Mouse (Mus musculus): ENCODE data around the gene 4933405L10Rik.

Gene 4933405L10Rik

DNA sequence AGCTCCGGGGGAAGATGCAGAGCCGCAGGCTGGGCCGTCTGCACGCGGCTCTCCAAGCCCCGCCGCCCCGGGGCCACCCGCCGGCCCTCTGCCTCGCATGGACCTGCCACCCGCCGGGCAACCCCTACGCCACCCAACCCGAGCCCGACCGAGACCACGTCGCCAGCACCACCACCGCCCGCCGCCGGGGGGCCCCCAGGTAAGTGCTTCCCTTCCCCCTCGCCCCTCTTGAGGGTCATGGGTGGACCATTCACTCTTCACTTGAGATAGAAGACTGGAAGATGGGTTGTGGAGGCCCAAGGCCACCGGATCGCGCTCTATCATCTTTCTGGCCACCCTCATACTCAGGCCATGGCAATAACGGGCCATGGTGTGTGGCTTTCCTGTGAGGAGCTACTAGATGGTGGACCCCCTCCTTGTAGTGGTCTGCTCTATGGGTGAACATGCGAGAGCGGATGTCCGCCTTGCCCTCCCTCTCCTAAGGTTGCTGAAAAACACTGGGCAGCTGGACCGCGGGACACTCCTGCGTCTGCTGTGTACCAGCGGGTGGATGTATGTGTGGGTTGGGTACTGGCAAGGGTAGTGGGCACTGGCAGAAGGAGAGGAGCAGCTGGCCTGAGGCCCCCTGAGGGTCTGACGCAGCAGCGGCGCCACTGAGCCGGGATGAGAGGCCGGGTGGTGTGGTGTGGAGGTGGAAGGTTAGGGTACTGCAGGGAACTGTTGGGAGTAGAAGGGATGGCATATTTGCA is 13.2 kb upstream of the 4933405L10Rik start:
- H3K27me3 ChIP-seq (ENCODE audit: control insufficient read depth, insufficient read depth, low read length, poor library complexity, severe bottlenecking), result no peaks in the 10 kb centered on the region; the same call in 1 of the 2 replicates
- no peak for DNase-seq (ENCODE audit: low read depth, low spot score)
- peaks cover 34% of the 10 kb centered on the region for H3K36me3 ChIP-seq (ENCODE audit: control insufficient read depth, insufficient read depth, low read length, poor library complexity, severe bottlenecking)

DNA sequence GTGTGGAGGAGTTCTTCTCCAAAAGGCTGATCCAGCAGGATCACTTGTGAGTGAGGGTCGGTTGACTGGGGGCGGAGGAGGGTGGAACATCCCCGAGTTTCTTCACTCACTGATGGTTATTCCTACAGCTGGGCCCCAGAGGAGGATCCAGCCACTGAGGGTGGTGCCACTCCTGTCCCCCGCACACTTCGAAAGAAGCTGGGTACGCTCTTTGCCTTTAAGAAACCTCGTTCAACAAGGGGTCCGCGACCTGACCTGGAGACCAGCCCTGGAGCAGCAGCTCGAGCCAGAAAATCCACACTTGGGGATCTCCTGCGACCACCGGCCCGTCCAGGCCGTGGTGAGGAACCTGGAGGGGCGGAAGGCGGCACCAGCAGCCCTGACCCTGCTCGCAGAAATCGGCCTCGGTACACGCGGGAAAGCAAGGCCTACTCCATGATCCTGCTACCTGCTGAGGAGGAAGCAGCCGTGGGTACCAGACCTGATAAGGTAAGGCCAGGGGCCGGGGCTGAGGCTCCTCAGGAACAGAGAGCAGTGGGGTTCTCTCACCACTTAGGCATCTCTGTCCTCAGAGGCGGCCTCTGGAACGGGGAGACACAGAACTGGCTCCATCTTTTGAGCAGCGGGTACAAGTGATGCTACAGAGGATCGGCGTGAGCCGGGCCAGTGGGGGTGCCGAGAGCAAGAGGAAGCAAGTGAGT is 12.2 kb upstream of the 4933405L10Rik start:
- DNase-seq (ENCODE audit: low read depth, low spot score), result no peak

GRCm38 (mm10) chr8:105697196-105697780 is 10.2 kb upstream of the 4933405L10Rik start:
- no peaks in the 10 kb centered on the region for H3K27me3 ChIP-seq (ENCODE audit: control insufficient read depth, insufficient read depth, low read length, poor library complexity, severe bottlenecking)
- no peak for DNase-seq (ENCODE audit: low read depth, low spot score)

More for the DNA sequence above, 12.2 kb upstream of the 4933405L10Rik start:
- peaks cover 28% of the 10 kb centered on the region for H3K36me3 ChIP-seq (ENCODE audit: control insufficient read depth, insufficient read depth, low read length, poor library complexity, severe bottlenecking)
- H3K27me3 ChIP-seq (ENCODE audit: control insufficient read depth, insufficient read depth, low read length, poor library complexity, severe bottlenecking), result no peaks in the 10 kb centered on the region; the same call in 1 of the 2 replicates

DNA sequence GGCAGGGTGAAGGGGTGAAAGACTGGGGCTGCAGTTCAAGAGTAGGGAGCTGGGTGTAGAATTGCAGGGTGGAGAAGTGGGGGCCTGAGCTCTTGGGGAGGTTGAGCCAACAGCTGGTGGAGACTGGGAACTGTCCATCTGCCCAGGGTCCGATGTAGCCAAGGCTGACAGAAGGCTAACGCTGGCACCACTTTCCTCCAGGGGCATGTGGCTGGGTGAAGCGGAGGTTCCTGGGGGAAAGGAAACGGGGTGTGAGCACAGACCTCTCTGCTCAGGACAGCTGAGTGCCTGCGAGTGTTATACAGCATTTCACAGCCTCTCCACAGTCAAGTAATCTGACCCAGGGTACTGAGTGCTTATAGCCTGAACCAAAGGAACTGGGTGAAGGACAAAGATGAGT is 8.7 kb upstream of the 4933405L10Rik start:
- Histone ChIP-seq H3K36me3 (ENCODE audit: control insufficient read depth, insufficient read depth, low read length, poor library complexity, severe bottlenecking) (peaks cover 17% of the 10 kb centered on the region), H3K27me3 (ENCODE audit: control insufficient read depth, insufficient read depth, low read length, poor library complexity, severe bottlenecking) (no peaks in the 10 kb centered on the region)
- DNase-seq (ENCODE audit: low read depth, low spot score), result no peak

More at GRCm38 (mm10) chr8:105697196-105697780, 10.2 kb upstream of the 4933405L10Rik start:
- peaks cover 22% of the 10 kb centered on the region for H3K36me3 ChIP-seq (ENCODE audit: control insufficient read depth, insufficient read depth, low read length, poor library complexity, severe bottlenecking)

DNA sequence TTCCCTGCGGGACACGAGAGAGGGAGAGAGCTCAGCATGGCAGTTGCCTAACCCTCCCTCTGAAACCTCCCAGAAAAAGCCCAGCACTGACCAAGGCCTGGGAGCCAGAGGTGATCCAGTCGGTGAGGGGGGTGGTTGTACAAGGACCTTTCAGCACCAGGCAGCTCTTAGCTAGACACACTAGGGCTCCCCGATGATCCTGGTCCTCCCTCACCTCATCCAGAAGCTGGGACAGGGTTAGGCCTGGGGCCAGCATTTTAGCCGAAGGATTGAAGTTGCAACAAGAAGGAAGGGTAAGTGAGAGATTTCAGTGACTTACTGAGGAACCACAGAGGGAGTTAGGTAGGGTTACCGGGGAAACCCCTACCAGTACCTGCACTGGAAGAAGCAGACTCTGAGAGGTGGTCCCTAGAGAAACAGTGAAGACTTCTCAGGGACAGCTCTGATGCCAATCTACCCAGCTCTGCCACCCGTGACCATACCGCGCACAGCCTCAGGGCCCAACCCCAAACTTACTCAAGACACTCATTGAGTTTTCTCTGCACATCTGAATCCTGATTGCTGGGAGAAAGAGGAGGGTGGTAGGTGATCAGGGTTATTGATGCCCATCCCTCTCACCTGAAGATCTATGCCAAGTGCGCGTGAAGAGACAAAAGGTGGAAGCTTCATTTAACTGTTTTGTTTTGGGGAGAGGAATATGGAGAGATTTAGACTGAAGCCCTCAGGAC is 7.8 kb upstream of the 4933405L10Rik start:
- peak; percentile 36 for DNase-seq (ENCODE audit: low read depth, low spot score)
- no peaks in the 10 kb centered on the region for H3K27me3 ChIP-seq (ENCODE audit: control insufficient read depth, insufficient read depth, low read length, poor library complexity, severe bottlenecking)
- peaks cover 13% of the 10 kb centered on the region for H3K36me3 ChIP-seq (ENCODE audit: control insufficient read depth, insufficient read depth, low read length, poor library complexity, severe bottlenecking)

- DNase-seq (ENCODE audit: low read depth, low spot score), result peak; percentile 90
- Histone ChIP-seq H3K27me3 (ENCODE audit: control insufficient read depth, insufficient read depth, low read length, poor library complexity, severe bottlenecking) (no peaks in the 10 kb centered on the region), H3K36me3 (ENCODE audit: control insufficient read depth, insufficient read depth, low read length, poor library complexity, severe bottlenecking) (peaks cover 12% of the 10 kb centered on the region)
Measured at GRCm38 (mm10) chr8:105700566-105700965, 6.9 kb upstream of the 4933405L10Rik start.

DNA sequence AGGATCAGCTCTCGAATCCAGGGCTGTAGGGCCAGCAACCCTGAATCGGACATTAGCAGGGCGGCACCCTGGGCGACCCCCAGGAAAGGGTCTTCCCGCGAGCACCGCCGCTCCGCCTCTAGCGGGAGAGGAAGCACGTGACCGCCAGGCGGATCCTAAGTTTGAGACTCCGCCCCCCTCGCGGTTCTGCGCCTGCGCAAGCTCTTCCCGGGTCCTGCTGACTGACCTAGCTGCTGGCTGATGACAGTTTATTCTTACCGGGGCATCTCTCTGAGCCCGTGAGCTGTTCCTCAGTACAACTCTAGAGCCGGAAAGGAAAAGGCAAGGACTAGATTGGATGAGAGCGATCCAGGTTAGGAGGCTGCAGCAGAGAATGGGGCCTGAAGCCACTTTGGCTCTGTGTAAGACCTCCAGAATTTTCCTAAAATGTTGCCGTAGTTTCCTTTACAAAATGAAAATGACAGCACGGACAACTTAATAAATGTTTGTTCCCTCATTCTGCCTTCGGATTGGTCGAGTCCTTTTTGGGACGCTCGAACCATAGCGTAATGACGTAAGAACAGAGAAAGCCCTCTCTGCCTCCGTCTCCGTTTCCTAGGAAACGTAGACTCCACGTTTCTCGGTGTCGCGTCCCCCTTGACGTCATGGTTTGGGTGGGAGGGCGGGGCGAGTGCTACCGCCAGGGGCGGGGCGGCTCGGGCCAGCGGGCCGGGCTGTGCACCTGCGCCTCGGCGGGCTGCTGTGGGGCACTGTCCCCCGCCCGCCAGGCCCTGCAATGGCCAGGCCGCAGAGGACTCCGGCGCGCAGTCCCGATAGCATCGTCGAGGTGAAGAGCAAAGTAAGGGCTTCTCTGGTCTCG is 6.3 kb upstream of the 4933405L10Rik start, which contains the start of the genes Acd and Pard6a:
Gene Acd (minus strand): TSS at position 137 of the 859 bp plus-strand sequence.
Gene Pard6a (plus strand): TSS at position 183 of the 859 bp plus-strand sequence.
- H3K36me3 ChIP-seq (ENCODE audit: control insufficient read depth, insufficient read depth, low read length, poor library complexity, severe bottlenecking), result peaks cover 11% of the 10 kb centered on the region
- peak; percentile 97 for DNase-seq (ENCODE audit: low read depth, low spot score)
- H3K27me3 ChIP-seq (ENCODE audit: control insufficient read depth, insufficient read depth, low read length, poor library complexity, severe bottlenecking), result no peaks in the 10 kb centered on the region

DNA sequence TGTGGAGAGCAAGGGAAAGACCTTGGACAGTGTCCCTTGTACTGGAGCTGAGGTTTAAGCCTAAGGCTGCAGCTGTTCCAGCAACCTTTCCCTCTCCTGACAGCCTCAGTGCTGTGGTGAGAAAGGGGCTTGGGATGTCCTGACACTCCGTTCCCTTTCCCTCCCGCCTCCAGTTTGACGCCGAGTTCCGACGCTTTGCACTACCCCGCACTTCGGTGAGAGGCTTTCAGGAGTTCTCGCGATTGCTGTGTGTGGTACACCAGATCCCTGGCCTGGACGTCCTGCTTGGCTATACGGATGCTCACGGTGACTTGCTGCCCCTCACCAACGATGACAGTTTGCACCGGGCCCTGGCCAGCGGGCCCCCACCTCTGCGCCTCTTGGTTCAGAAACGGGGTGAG is 5.5 kb upstream of the 4933405L10Rik start:
- no peak for DNase-seq (ENCODE audit: low read depth, low spot score)
- no peaks in the 10 kb centered on the region for H3K27me3 ChIP-seq (ENCODE audit: control insufficient read depth, insufficient read depth, low read length, poor library complexity, severe bottlenecking)
- peaks cover 6% of the 10 kb centered on the region for H3K36me3 ChIP-seq (ENCODE audit: control insufficient read depth, insufficient read depth, low read length, poor library complexity, severe bottlenecking)

DNA sequence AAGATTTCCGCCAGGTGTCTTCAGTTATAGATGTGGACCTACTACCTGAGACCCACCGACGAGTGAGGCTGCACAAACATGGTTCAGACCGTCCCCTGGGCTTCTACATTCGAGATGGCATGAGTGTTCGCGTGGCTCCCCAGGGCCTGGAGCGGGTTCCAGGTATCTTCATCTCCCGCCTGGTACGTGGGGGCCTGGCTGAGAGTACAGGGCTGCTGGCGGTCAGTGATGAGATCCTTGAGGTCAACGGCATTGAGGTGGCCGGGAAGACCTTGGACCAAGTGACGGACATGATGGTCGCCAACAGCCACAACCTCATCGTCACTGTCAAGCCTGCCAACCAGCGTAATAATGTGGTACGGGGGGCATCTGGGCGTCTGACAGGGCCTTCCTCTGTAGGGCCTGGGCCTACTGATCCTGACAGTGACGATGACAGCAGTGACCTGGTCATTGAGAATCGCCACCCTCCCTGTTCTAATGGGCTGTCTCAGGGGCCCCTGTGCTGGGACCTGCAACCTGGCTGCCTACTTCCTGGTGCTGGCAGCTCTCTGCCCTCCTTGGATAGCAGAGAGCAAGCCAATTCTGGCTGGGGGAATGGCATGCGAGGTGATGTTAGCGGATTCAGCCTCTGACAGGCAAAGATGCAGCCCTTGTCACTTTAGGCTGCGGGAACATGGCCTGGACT is 4.6 kb upstream of the 4933405L10Rik start:
- DNase-seq (ENCODE audit: low read depth, low spot score), result no peak
- Histone ChIP-seq H3K36me3 (ENCODE audit: control insufficient read depth, insufficient read depth, low read length, poor library complexity, severe bottlenecking) (peaks cover 4% of the 10 kb centered on the region), H3K27me3 (ENCODE audit: control insufficient read depth, insufficient read depth, low read length, poor library complexity, severe bottlenecking) (no peaks in the 10 kb centered on the region)

- Histone ChIP-seq H3K36me3 (ENCODE audit: control insufficient read depth, insufficient read depth, low read length, poor library complexity, severe bottlenecking) (no peaks in the 10 kb centered on the region; the same call in 1 of the 2 replicates), H3K27me3 (ENCODE audit: control insufficient read depth, insufficient read depth, low read length, poor library complexity, severe bottlenecking) (no peaks in the 10 kb centered on the region)
- DNase-seq (ENCODE audit: low read depth, low spot score), result no peak
Measured at GRCm38 (mm10) chr8:105704146-105704812, 3.2 kb upstream of the 4933405L10Rik start.

DNA sequence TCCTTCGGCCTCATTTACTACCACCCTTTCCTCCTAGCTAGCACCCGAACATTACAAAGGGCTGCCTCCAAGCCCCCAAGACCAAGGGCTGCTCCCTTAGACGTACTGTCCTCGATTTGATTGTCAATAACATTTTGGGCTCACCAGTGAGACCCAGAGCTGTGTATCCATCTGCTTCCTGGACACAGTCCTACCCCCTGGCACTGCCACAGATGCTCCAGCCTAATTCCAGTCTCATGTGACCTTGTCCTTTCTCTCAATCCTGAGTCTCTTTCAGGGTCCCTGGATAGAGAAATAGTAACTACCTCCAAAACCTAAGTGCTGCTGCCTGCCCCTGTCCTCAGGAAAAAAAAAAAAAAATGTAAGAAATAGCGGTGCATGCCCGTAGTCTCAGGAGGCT is 2.5 kb upstream of the 4933405L10Rik start:
- Histone ChIP-seq H3K27me3 (ENCODE audit: control insufficient read depth, insufficient read depth, low read length, poor library complexity, severe bottlenecking) (no peaks in the 10 kb centered on the region), H3K36me3 (ENCODE audit: control insufficient read depth, insufficient read depth, low read length, poor library complexity, severe bottlenecking) (no peaks in the 10 kb centered on the region)
- DNase-seq (ENCODE audit: low read depth, low spot score), result no peak

GRCm38 (mm10) chr8:105706426-105706825 is 1.0 kb upstream of the 4933405L10Rik start:
- DNase-seq (ENCODE audit: low read depth, low spot score), result no peak
- H3K36me3 ChIP-seq (ENCODE audit: control insufficient read depth, insufficient read depth, low read length, poor library complexity, severe bottlenecking), result no peaks in the 10 kb centered on the region
- H3K27me3 ChIP-seq (ENCODE audit: control insufficient read depth, insufficient read depth, low read length, poor library complexity, severe bottlenecking), result no peaks in the 10 kb centered on the region

DNA sequence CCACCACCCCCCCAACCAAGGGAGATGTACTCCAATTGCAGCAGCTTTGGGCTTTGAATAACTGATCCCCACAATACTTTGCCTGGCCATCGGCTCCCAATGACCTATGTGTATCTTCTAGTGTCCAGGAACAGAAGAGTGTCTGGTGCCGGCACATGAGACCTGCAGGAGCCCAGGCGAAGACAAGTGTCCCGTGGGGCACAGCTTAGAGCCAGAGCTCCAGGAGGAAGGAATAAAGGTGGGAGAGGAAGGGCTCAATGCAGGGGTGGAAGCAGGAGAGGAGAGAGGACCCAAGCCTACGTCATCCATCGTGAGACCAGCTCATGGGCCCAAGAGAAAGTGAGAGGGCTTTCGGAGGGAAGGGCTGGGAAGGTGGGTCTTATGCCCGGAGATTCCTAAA is 1.2 kb downstream of the 4933405L10Rik start:
- DNase-seq (ENCODE audit: low read depth, low spot score), result no peak
- H3K36me3 ChIP-seq (ENCODE audit: control insufficient read depth, insufficient read depth, low read length, poor library complexity, severe bottlenecking), result no peaks in the 10 kb centered on the region
- H3K27me3 ChIP-seq (ENCODE audit: control insufficient read depth, insufficient read depth, low read length, poor library complexity, severe bottlenecking), result no peaks in the 10 kb centered on the region
